Mouse (Mus musculus) CH12.LX (cell line): ENCODE data around the gene Pafah1b1. TPM values are rescaled to one million over a fixed set of nuclear protein-coding genes. Genes with fewer than 3 reads are reported as not detected.

ENCODE experiments used
- DNase-seq: peaks from one replicate; pipeline ENCODE4 v3.0.0-alpha.2; 2013; ENCODE audit errors: extremely low read depth
- H3K27ac ChIP-seq: 2 replicates; pipeline ENCODE4 v1.5.1; 2012; ENCODE audit warnings: low read depth, mild to moderate bottlenecking, control low read depth, moderate library complexity; ENCODE audit not compliant: insufficient read depth
- H3K27me3 ChIP-seq: replicated peaks from 2 replicates; pipeline ENCODE3; 2012; ENCODE audit warnings: inconsistent platforms
- H3K36me3 ChIP-seq, 2 experiments: replicated peaks in 1 of 2; 2 replicates each; pipeline versions ENCODE3 to v1.6.1; 2012; ENCODE audit warnings: inconsistent platforms in 1 of 2, low read length in 1 of 2, mild to moderate bottlenecking in 1 of 2, mixed read lengths in 1 of 2, moderate library complexity in 1 of 2; ENCODE audit not compliant: control insufficient read depth in 1 of 2, insufficient read depth in 1 of 2
- H3K4me1 ChIP-seq, 2 experiments: 2 replicates each; pipeline ENCODE4 v1.6.1; 2012; ENCODE audit warnings: inconsistent platforms in 1 of 2, moderate library complexity in 1 of 2; ENCODE audit not compliant: insufficient read depth in 2 of 2, control insufficient read depth in 1 of 2
- H3K4me2 ChIP-seq: 2 replicates; pipeline ENCODE4 v1.6.1; 2012; ENCODE audit warnings: low read depth, mild to moderate bottlenecking, control low read depth; ENCODE audit not compliant: poor library complexity, insufficient read depth, severe bottlenecking
- H3K4me3 ChIP-seq, 3 experiments: fragments of 150-350 bp in 1 of 3; sonication (generic) in 1 of 3; replicated peaks in 1 of 3; 2 replicates each; pipeline versions ENCODE3 to v1.5.1; 2011 to 2012; ENCODE audit warnings: low read depth in 2 of 3, low read length in 2 of 3, mild to moderate bottlenecking in 2 of 3, moderate library complexity in 2 of 3, control low read depth in 1 of 3, improper control_type of control experiment in 1 of 3, inconsistent platforms in 1 of 3, mixed read lengths in 1 of 3; ENCODE audit not compliant: poor library complexity in 1 of 3
- H3K79me2 ChIP-seq: replicated peaks from 2 replicates; pipeline ENCODE4 v1.6.1; 2012; ENCODE audit warnings: mild to moderate bottlenecking, moderate library complexity; ENCODE audit not compliant: control insufficient read depth, poor library complexity, insufficient read depth, severe bottlenecking; ENCODE audit errors: extremely low read depth
- H3K9ac ChIP-seq: 2 replicates; pipeline ENCODE4 v1.6.1; 2012; ENCODE audit warnings: low read depth, mild to moderate bottlenecking, control low read depth, moderate library complexity; ENCODE audit not compliant: insufficient read depth
- H3K9me3 ChIP-seq: replicated peaks from 2 replicates; pipeline ENCODE3; 2012; ENCODE audit warnings: low read length, inconsistent platforms, mixed read lengths
- BHLHE40 ChIP-seq: IDR thresholded peaks from 2 replicates; pipeline ENCODE4 v1.6.1; 2011; ENCODE audit warnings: mild to moderate bottlenecking, low read depth, low read length, improper control_type of control experiment
- CHD2 ChIP-seq: IDR thresholded peaks from 2 replicates; pipeline ENCODE4 v1.6.1; 2011; ENCODE audit warnings: low read length, improper control_type of control experiment
- CTCF ChIP-seq, 2 experiments: IDR thresholded peaks in 1 of 2; conservative IDR thresholded peaks in 1 of 2; 2 replicates each; pipeline ENCODE4 v1.5.1; 2011 to 2012; ENCODE audit warnings: low read depth in 2 of 2, low read length in 2 of 2, improper control_type of control experiment in 1 of 2, inconsistent platforms in 1 of 2, mild to moderate bottlenecking in 1 of 2, moderate library complexity in 1 of 2
- E2F4 ChIP-seq: IDR thresholded peaks from 2 replicates; pipeline ENCODE4 v1.6.1; 2011; ENCODE audit warnings: low read depth, low read length, improper control_type of control experiment; ENCODE audit not compliant: insufficient replicate concordance
- ELF1 ChIP-seq: IDR thresholded peaks from 2 replicates; pipeline ENCODE4 v1.6.1; 2014; ENCODE audit warnings: low read depth, mild to moderate bottlenecking, inconsistent platforms, low read length, improper control_type of control experiment
- EP300 ChIP-seq: IDR thresholded peaks from 2 replicates; pipeline ENCODE4 v1.6.1; 2011; ENCODE audit warnings: low read length, improper control_type of control experiment
- GABPA ChIP-seq: IDR thresholded peaks from 2 replicates; pipeline ENCODE4 v1.6.1; 2012; ENCODE audit warnings: low read depth, low read length, improper control_type of control experiment, inconsistent platforms; ENCODE audit not compliant: insufficient replicate concordance
- HCFC1 ChIP-seq: IDR thresholded peaks from 2 replicates; pipeline ENCODE4 v1.6.1; 2012; ENCODE audit warnings: low read depth, mild to moderate bottlenecking, inconsistent platforms, low read length, improper control_type of control experiment
- JUN ChIP-seq: IDR thresholded peaks from 2 replicates; pipeline ENCODE4 v1.6.1; 2011; ENCODE audit warnings: low read depth, mild to moderate bottlenecking, low read length, improper control_type of control experiment, moderate library complexity; ENCODE audit not compliant: insufficient read depth
- KAT2A ChIP-seq: IDR thresholded peaks from 2 replicates; pipeline ENCODE4 v1.6.1; 2012; ENCODE audit warnings: low read length, improper control_type of control experiment, inconsistent platforms; ENCODE audit not compliant: insufficient replicate concordance
- MAX ChIP-seq: IDR thresholded peaks from 2 replicates; pipeline ENCODE4 v1.6.1; 2011; ENCODE audit warnings: low read length, improper control_type of control experiment
- MAZ ChIP-seq: IDR thresholded peaks from 2 replicates; pipeline ENCODE4 v1.6.1; 2012; ENCODE audit warnings: low read depth, mild to moderate bottlenecking, inconsistent platforms, low read length, improper control_type of control experiment, moderate library complexity
- MEF2A ChIP-seq: IDR thresholded peaks from 2 replicates; pipeline ENCODE4 v1.6.1; 2014; ENCODE audit warnings: low read depth, mild to moderate bottlenecking, inconsistent platforms, low read length, improper control_type of control experiment, borderline replicate concordance
- MYC ChIP-seq: IDR thresholded peaks from 2 replicates; pipeline ENCODE4 v1.6.1; 2011; ENCODE audit warnings: low read depth, mild to moderate bottlenecking, improper control_type of control experiment, low read length
- NELFE ChIP-seq: IDR thresholded peaks from 2 replicates; pipeline ENCODE4 v1.6.1; 2011; ENCODE audit warnings: low read depth, low read length, improper control_type of control experiment
- POLR2A ChIP-seq: IDR thresholded peaks from 2 replicates; pipeline ENCODE4 v1.6.1; 2011; ENCODE audit warnings: low read depth, mild to moderate bottlenecking, improper control_type of control experiment, low read length
- SMC3 ChIP-seq: IDR thresholded peaks from 2 replicates; pipeline ENCODE4 v1.6.1; 2011; ENCODE audit warnings: low read depth, low read length, improper control_type of control experiment
- TBP ChIP-seq: conservative IDR thresholded peaks from 2 replicates; pipeline ENCODE4 v1.6.1; 2011; ENCODE audit warnings: low read depth, low read length, improper control_type of control experiment
- TCF12 ChIP-seq: IDR thresholded peaks from 2 replicates; pipeline ENCODE4 v1.6.1; 2014; ENCODE audit warnings: low read depth, mild to moderate bottlenecking, inconsistent platforms, low read length, improper control_type of control experiment
- USF2 ChIP-seq: conservative IDR thresholded peaks from 2 replicates; pipeline ENCODE4 v1.6.1; 2011; ENCODE audit warnings: low read depth, low read length, improper control_type of control experiment
- ZMIZ1 ChIP-seq: IDR thresholded peaks from 2 replicates; pipeline ENCODE4 v1.6.1; 2012; ENCODE audit warnings: low read depth, mild to moderate bottlenecking, inconsistent platforms, low read length, improper control_type of control experiment
- dilution Hi-C: fragments of 300-500 bp; cut with MboI; formaldehyde crosslinking; loops from 2 replicates; pipeline ENCODE4 v1.14.3; 2020; ENCODE audit warnings: low sequenced_read_pairs; ENCODE audit not compliant: extremely low pct_unique_long_range_greater_than_20kb, extremely low pct_ligation_motif_present
- in situ Hi-C: fragments of 300-500 bp; cut with MboI; formaldehyde crosslinking; loops from 3 replicates; pipeline ENCODE4 v1.14.3; 2019; ENCODE audit warnings: low sequenced_read_pairs, low pct_ligation_motif_present, low pct_unique_long_range_greater_than_20kb, mixed read lengths
- polyA plus RNA-seq: library from polyadenylated mRNA; unstranded; fragments of >175 nt; gene quantifications from 2 replicates; pipeline ENCODE4 v1.2.1, GENCODE M21; 2012; ENCODE audit warnings: low read depth; ENCODE audit not compliant: insufficient read length
- total RNA-seq, 2 experiments: library from RNA; depleted of rRNA; stranded (reverse); fragments of 300-350 nt in 1 of 2; fragments of >200 nt in 1 of 2; gene quantifications; 2 replicates each; pipeline ENCODE4 v1.2.3; 2012 to 2014

The Pafah1b1 gene
- total and polyA plus RNA-seq, 3 experiments: 53.9 to 136 (median 107) TPM

- Histone ChIP-seq H3K4me2 (no peak overlapping the region), H3K27me3 (no peaks in the 10 kb centered on the region), H3K27ac (no peak overlapping the region), H3K9ac (no peak overlapping the region), H3K4me3 (no peak overlapping the region), H3K79me2 (no peaks in the 10 kb centered on the region), H3K9me3 (no peaks in the 10 kb centered on the region), H3K4me1 (peaks cover 4 to 18% of the 10 kb centered on the region in 2 experiments), H3K36me3 (no peaks in the 10 kb centered on the region)
- dilution Hi-C loops (no loop called here), in situ Hi-C loops (no loop called here)
- no peak for TF ChIP-seq MYC
- no peak for TF ChIP-seq SMC3
- TF ChIP-seq CTCF (conservative IDR thresholded peaks at IDR 0.05 in 1 of 2, IDR thresholded peaks at IDR 0.05 in 1 of 2; ENCODE audit: low read depth in 2 of 2, low read length in 2 of 2): no peak
- no peak for TF ChIP-seq USF2
- TF ChIP-seq ELF1: no peak
- TF ChIP-seq CHD2: no peak
- TF ChIP-seq EP300: no peak
- no peak for TF ChIP-seq JUN
- TF ChIP-seq TCF12: no peak
- TF ChIP-seq E2F4: no peak
- TF ChIP-seq BHLHE40: no peak
- TF ChIP-seq NELFE: no peak
- TF ChIP-seq KAT2A: no peak
- no peak for TF ChIP-seq GABPA
- DNase-seq: peak; percentile 34
Observed at GRCm38 (mm10) chr11:74761011-74761705, 36.7 kb upstream of the Pafah1b1 start.

DNA sequence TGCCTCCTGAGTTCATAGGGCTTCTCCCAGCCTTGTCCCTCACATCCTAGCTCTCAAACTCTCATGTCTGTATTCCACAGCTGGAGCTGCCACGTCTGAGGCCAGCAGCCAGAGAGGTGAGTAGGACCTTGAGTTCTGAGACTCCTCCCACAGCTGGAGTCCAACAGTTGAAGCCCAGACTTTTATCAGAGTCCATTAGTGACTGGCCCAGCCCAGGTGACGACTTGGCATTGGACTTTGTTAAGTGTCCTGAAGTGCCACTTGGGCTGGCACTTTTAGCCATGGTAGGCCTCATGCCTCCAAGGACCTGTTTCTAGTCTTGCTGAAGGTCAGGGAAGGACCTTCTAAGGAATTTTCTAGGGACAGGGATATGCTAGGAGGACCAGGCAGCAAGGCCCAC is 32.2 kb upstream of the Pafah1b1 start:
- Histone ChIP-seq H3K79me2 (no peaks in the 10 kb centered on the region), H3K27me3 (no peaks in the 10 kb centered on the region), H3K9me3 (no peaks in the 10 kb centered on the region), H3K36me3 (no peaks in the 10 kb centered on the region), H3K4me3 (no peak overlapping the region), H3K9ac (no peak overlapping the region), H3K4me2 (no peak overlapping the region), H3K27ac (no peak overlapping the region), H3K4me1 (peaks cover 0 to 13% of the 10 kb centered on the region in 2 experiments; a peak in 2 of 4 replicates)
- no peak for DNase-seq
- TF ChIP-seq ZMIZ1 (no peak), GABPA (no peak), TCF12 (no peak), CTCF (conservative IDR thresholded peaks at IDR 0.05 in 1 of 2, IDR thresholded peaks at IDR 0.05 in 1 of 2; ENCODE audit: low read depth in 2 of 2, low read length in 2 of 2) (no peak), TBP (no peak), MAX (no peak), HCFC1 (no peak), POLR2A (no peak), BHLHE40 (no peak), MAZ (no peak), MEF2A (no peak)
- in situ Hi-C loops: no loop called here
- dilution Hi-C loops: no loop called here
